Mouse (Mus musculus) limb, embryonic 12.5 days (tissue): Measurements from ENCODE around the gene Msrb3. TPM values are rescaled to one million over a fixed set of nuclear protein-coding genes. Genes with fewer than 3 reads are reported as not detected.

Experiments
- ATAC-seq: fragments of 200-750 bp; cut with Nextera tagmentation; 2 replicates; pipeline ENCODE4 v1.8.0; 2017; ENCODE audit warnings: low read depth, moderate TSS enrichment; ENCODE audit not compliant: insufficient number of reproducible peaks, insufficient read depth, low FRiP score, low TSS enrichment
- H3K27ac ChIP-seq: fragments of 300-500 bp; sonication (generic); 2 replicates; pipeline ENCODE4 v1.5.1; 2016; ENCODE audit warnings: mild to moderate bottlenecking, moderate library complexity
- H3K27me3 ChIP-seq: fragments of 300-500 bp; sonication (generic); 2 replicates; pipeline ENCODE4 v1.6.1; 2016; ENCODE audit warnings: mild to moderate bottlenecking, moderate library complexity
- H3K36me3 ChIP-seq: fragments of 300-500 bp; sonication (generic); 2 replicates; pipeline ENCODE4 v1.6.1; 2016; ENCODE audit warnings: mild to moderate bottlenecking, moderate library complexity
- H3K4me1 ChIP-seq: fragments of 300-500 bp; sonication (generic); replicated peaks from 2 replicates; pipeline ENCODE4 v1.6.1; 2016
- H3K4me2 ChIP-seq: fragments of 300-500 bp; sonication (generic); 2 replicates; pipeline ENCODE4 v1.6.1; 2016; ENCODE audit warnings: mild to moderate bottlenecking, moderate library complexity
- H3K4me3 ChIP-seq: fragments of 300-500 bp; sonication (generic); replicated peaks from 2 replicates; pipeline ENCODE4 v1.5.1; 2016; ENCODE audit warnings: mild to moderate bottlenecking
- H3K9ac ChIP-seq: fragments of 300-500 bp; sonication (generic); replicated peaks from 2 replicates; pipeline ENCODE4 v1.6.1; 2016; ENCODE audit warnings: mild to moderate bottlenecking, moderate library complexity
- H3K9me3 ChIP-seq: fragments of 300-500 bp; sonication (generic); 2 replicates; pipeline ENCODE4 v1.6.1; 2016; ENCODE audit warnings: mild to moderate bottlenecking, moderate library complexity
- WGBS: fragments of 180-500 bp; shearing (Covaris S2); methylation state at CpG from one replicate; pipeline ENCODE4 v1.1.7; 2016; 5-methylcytosine and 5-hydroxymethylcytosine counted together
- polyA plus RNA-seq: library from polyadenylated mRNA; unstranded; fragments of >200 nt; fragmentation: Nextera tagmentation; extraction: Ambion mirVana; gene quantifications from 2 replicates; pipeline ENCODE4 v1.2.1, GENCODE M21; 2016

Msrb3 gene
- polyA plus RNA-seq, 1 experiment from 2014 or later = 8.6 TPM

- H3K27ac ChIP-seq = no peak overlapping the region
- no peaks in the 10 kb centered on the region for H3K27me3 ChIP-seq
- no peak overlapping the region for H3K4me3 ChIP-seq
- H3K36me3 ChIP-seq = no peaks in the 10 kb centered on the region
- no peak for ATAC-seq
- H3K9ac ChIP-seq = no peak overlapping the region
- 95% methylated on average over 4 of the region's 4 CpGs for WGBS
- H3K4me1 ChIP-seq = peaks cover 45% of the 10 kb centered on the region
- H3K9me3 ChIP-seq = no peaks in the 10 kb centered on the region
- H3K4me2 ChIP-seq = no peak overlapping the region
Measured at GRCm38 (mm10) chr10:120808167-120808566, 90.7 kb downstream of the Msrb3 start.

- no peak for ATAC-seq
- no peaks in the 10 kb centered on the region for H3K27me3 ChIP-seq
- no peak overlapping the region for H3K9ac ChIP-seq
- H3K4me2 ChIP-seq = peak overlapping the region; percentile 37
- H3K36me3 ChIP-seq = no peaks in the 10 kb centered on the region
- peaks cover 27% of the 10 kb centered on the region for H3K4me1 ChIP-seq
- 5% methylated on average over 6 of the region's 6 CpGs for WGBS
- peak overlapping the region; percentile 8 for H3K27ac ChIP-seq
- no peaks in the 10 kb centered on the region for H3K9me3 ChIP-seq
- no peak overlapping the region for H3K4me3 ChIP-seq
Measured at GRCm38 (mm10) chr10:120801127-120801526, 97.8 kb downstream of the Msrb3 start.

- H3K4me2 ChIP-seq = no peak overlapping the region
- WGBS = 74% methylated on average over 6 of the region's 6 CpGs
Measured at GRCm38 (mm10) chr10:120799479-120799878, 99.4 kb downstream of the Msrb3 start.

GRCm38 (mm10) chr10:120796749-120797148 lies 102.2 kb downstream of the Msrb3 start:
- H3K4me2 ChIP-seq = no peak overlapping the region
- no peak overlapping the region for H3K27ac ChIP-seq
- H3K4me1 ChIP-seq = peaks cover 28% of the 10 kb centered on the region
- 92% methylated on average over 4 of the region's 4 CpGs for WGBS
- H3K9me3 ChIP-seq = no peaks in the 10 kb centered on the region
- H3K9ac ChIP-seq = no peak overlapping the region
- H3K27me3 ChIP-seq = no peaks in the 10 kb centered on the region
- H3K4me3 ChIP-seq = no peak overlapping the region
- H3K36me3 ChIP-seq = no peaks in the 10 kb centered on the region
- ATAC-seq = no peak

More at GRCm38 (mm10) chr10:120799479-120799878, 99.4 kb downstream of the Msrb3 start:
- H3K9ac ChIP-seq = no peak overlapping the region
- no peaks in the 10 kb centered on the region for H3K36me3 ChIP-seq
- no peak overlapping the region for H3K4me3 ChIP-seq
- ATAC-seq = no peak
- no peaks in the 10 kb centered on the region for H3K9me3 ChIP-seq
- H3K27me3 ChIP-seq = no peaks in the 10 kb centered on the region
- H3K4me1 ChIP-seq = peaks cover 32% of the 10 kb centered on the region
- H3K27ac ChIP-seq = no peak overlapping the region

- Histone ChIP-seq H3K9ac (no peak overlapping the region), H3K4me1 (peaks cover 13% of the 10 kb centered on the region), H3K9me3 (no peaks in the 10 kb centered on the region), H3K4me3 (no peak overlapping the region), H3K36me3 (peaks cover 7% of the 10 kb centered on the region; the same call in 1 of the 2 replicates), H3K27ac (no peak overlapping the region), H3K4me2 (peak overlapping the region; percentile 36), H3K27me3 (no peaks in the 10 kb centered on the region; the same call in 1 of the 2 replicates)
- no peak for ATAC-seq
- 11% methylated on average over 13 of the region's 13 CpGs for WGBS
Measured at GRCm38 (mm10) chr10:120794391-120794817, 104.5 kb downstream of the Msrb3 start.

- Histone ChIP-seq H3K9me3 (no peaks in the 10 kb centered on the region), H3K36me3 (peaks cover 7% of the 10 kb centered on the region; the same call in 1 of the 2 replicates), H3K4me3 (no peak overlapping the region), H3K4me2 (no peak overlapping the region), H3K27me3 (no peaks in the 10 kb centered on the region; the same call in 1 of the 2 replicates), H3K9ac (no peak overlapping the region), H3K4me1 (peaks cover 22% of the 10 kb centered on the region), H3K27ac (no peak overlapping the region)
- WGBS = 48% methylated on average over 11 of the region's 11 CpGs
- ATAC-seq = no peak
Measured at GRCm38 (mm10) chr10:120792191-120792765, 106.6 kb downstream of the Msrb3 start.

GRCm38 (mm10) chr10:120791438-120791837 lies 107.5 kb downstream of the Msrb3 start:
- Histone ChIP-seq H3K9me3 (no peaks in the 10 kb centered on the region), H3K4me2 (no peak overlapping the region), H3K4me3 (no peak overlapping the region), H3K36me3 (peaks cover 7% of the 10 kb centered on the region; the same call in 1 of the 2 replicates), H3K27ac (no peak overlapping the region), H3K9ac (no peak overlapping the region), H3K4me1 (peaks cover 30% of the 10 kb centered on the region), H3K27me3 (no peaks in the 10 kb centered on the region; the same call in 1 of the 2 replicates)
- WGBS = 93% methylated on average over 11 of the region's 11 CpGs
- ATAC-seq = no peak

- peak; percentile 61; the same call in 1 of the 2 replicates for ATAC-seq
- WGBS = 31% methylated on average over 10 of the region's 10 CpGs
- Histone ChIP-seq H3K4me3 (no peak overlapping the region), H3K9ac (no peak overlapping the region), H3K36me3 (peaks cover 7% of the 10 kb centered on the region; the same call in 1 of the 2 replicates), H3K4me1 (peaks cover 52% of the 10 kb centered on the region), H3K4me2 (no peak overlapping the region), H3K27me3 (no peaks in the 10 kb centered on the region; the same call in 1 of the 2 replicates), H3K27ac (peak overlapping the region; percentile 72), H3K9me3 (no peaks in the 10 kb centered on the region)
Measured at GRCm38 (mm10) chr10:120787202-120787601, 111.7 kb downstream of the Msrb3 start.

GRCm38 (mm10) chr10:120784516-120784915 lies 114.4 kb downstream of the Msrb3 start:
- WGBS = 52% methylated on average over 5 of the region's 5 CpGs
- Histone ChIP-seq H3K27me3 (no peaks in the 10 kb centered on the region), H3K4me2 (no peak overlapping the region), H3K4me3 (no peak overlapping the region), H3K4me1 (peaks cover 52% of the 10 kb centered on the region), H3K9ac (no peak overlapping the region), H3K36me3 (no peaks in the 10 kb centered on the region), H3K9me3 (no peaks in the 10 kb centered on the region), H3K27ac (no peak overlapping the region)
- no peak for ATAC-seq

GRCm38 (mm10) chr10:120783393-120783792 lies 115.5 kb downstream of the Msrb3 start:
- Histone ChIP-seq H3K27ac (peak overlapping the region; percentile 18; the same call in 1 of the 2 replicates), H3K36me3 (0 out of 2 replicates have a peak, but pooled peaks cover 4% of the 10 kb centered on the region), H3K4me2 (no peak overlapping the region), H3K27me3 (no peaks in the 10 kb centered on the region), H3K9ac (no peak overlapping the region), H3K4me1 (peaks cover 52% of the 10 kb centered on the region), H3K4me3 (no peak overlapping the region), H3K9me3 (no peaks in the 10 kb centered on the region)
- 40% methylated on average over 9 of the region's 9 CpGs for WGBS
- ATAC-seq = no peak

GRCm38 (mm10) chr10:120777499-120777898 lies 121.4 kb downstream of the Msrb3 start:
- Histone ChIP-seq H3K4me3 (no peak overlapping the region), H3K27ac (no peak overlapping the region), H3K27me3 (no peaks in the 10 kb centered on the region), H3K4me2 (no peak overlapping the region), H3K36me3 (0 out of 2 replicates have a peak, but pooled peaks cover 4% of the 10 kb centered on the region), H3K4me1 (0 out of 2 replicates have a peak, but pooled peaks cover 3% of the 10 kb centered on the region), H3K9me3 (peaks cover 7% of the 10 kb centered on the region), H3K9ac (no peak overlapping the region)
- no peak for ATAC-seq
- WGBS = 85% methylated on average over 3 of the region's 3 CpGs
